Mouse (Mus musculus): ENCODE measurements at regions not wholly inside any gene's neighbourhood (a gene's known extent, or its start where the extent isn't known, plus 50 kb on each side); places are given as distances from the start of the nearest gene placed in this dataset.
"Not testable (repeated sequence)": the region's sequence is repeated elsewhere in the genome, so short reads cannot be mapped to it uniquely, and the experiment has no call there.

- Histone ChIP-seq H3K4me3 (no peak overlapping the region), H3K27me3 (no peaks in the 10 kb centered on the region), H3K9ac (no peak overlapping the region), H3K4me1 (replicated peaks) (no peaks in the 10 kb centered on the region), H3K9me3 (no peaks in the 10 kb centered on the region), H3K27ac (no peak overlapping the region), H3K36me3 (no peaks in the 10 kb centered on the region), H3K4me2 (no peak overlapping the region)
- ATAC-seq (ENCODE audit: low FRiP score), result no peak
- 81% methylated on average over 9 of the region's 9 CpGs for WGBS
These were observed 243.3 kb upstream of the Srek1ip1 start for GRCm38 (mm10) chr13:104549016-104549415.

GRCm38 (mm10) chr13:104553329-104553728 is 239.0 kb upstream of the Srek1ip1 start:
- no peak overlapping the region for H3K9ac ChIP-seq
- 91% methylated on average over 3 of the region's 3 CpGs for WGBS
- ATAC-seq (ENCODE audit: low FRiP score), result no peak

GRCm38 (mm10) chr13:104556609-104557008 is 235.7 kb upstream of the Srek1ip1 start:
- H3K9me3 ChIP-seq; H3K27ac ChIP-seq; ATAC-seq (ENCODE audit: low FRiP score); H3K4me3 ChIP-seq; H3K27me3 ChIP-seq; H3K4me2 ChIP-seq; H3K4me1 ChIP-seq (replicated peaks); H3K36me3 ChIP-seq; H3K9ac ChIP-seq: not testable (repeated sequence)
- 48% methylated on average over 7 of the region's 7 CpGs for WGBS

More at GRCm38 (mm10) chr13:104553329-104553728, 239.0 kb upstream of the Srek1ip1 start:
- Histone ChIP-seq H3K36me3 (no peaks in the 10 kb centered on the region), H3K27me3 (no peaks in the 10 kb centered on the region), H3K9me3 (no peaks in the 10 kb centered on the region), H3K4me3 (no peak overlapping the region), H3K27ac (no peak overlapping the region), H3K4me1 (replicated peaks) (no peaks in the 10 kb centered on the region), H3K4me2 (no peak overlapping the region)

GRCm38 (mm10) chr13:104559876-104560275 is 232.4 kb upstream of the Srek1ip1 start:
- H3K4me1 ChIP-seq (replicated peaks), result no peaks in the 10 kb centered on the region
- no peak overlapping the region for H3K4me3 ChIP-seq
- no peaks in the 10 kb centered on the region for H3K27me3 ChIP-seq
- WGBS, result 88% methylated on average over 5 of the region's 5 CpGs
- no peak overlapping the region for H3K27ac ChIP-seq
- no peak for ATAC-seq (ENCODE audit: low FRiP score)
- no peak overlapping the region for H3K4me2 ChIP-seq
- no peak overlapping the region for H3K9ac ChIP-seq
- H3K36me3 ChIP-seq, result no peaks in the 10 kb centered on the region
- H3K9me3 ChIP-seq, result no peaks in the 10 kb centered on the region

GRCm38 (mm10) chr13:104560500-104561114 is 231.7 kb upstream of the Srek1ip1 start:
- WGBS, result 68% methylated on average over 15 of the region's 15 CpGs
- H3K4me2 ChIP-seq, result no peak overlapping the region
- no peak for ATAC-seq (ENCODE audit: low FRiP score)

GRCm38 (mm10) chr13:104562536-104562935 is 229.7 kb upstream of the Srek1ip1 start:
- no peak overlapping the region for H3K27ac ChIP-seq
- no peaks in the 10 kb centered on the region for H3K27me3 ChIP-seq
- 57% methylated on average over 3 of the region's 3 CpGs for WGBS
- no peaks in the 10 kb centered on the region for H3K9me3 ChIP-seq
- no peak overlapping the region for H3K4me2 ChIP-seq
- H3K9ac ChIP-seq, result no peak overlapping the region
- no peak for ATAC-seq (ENCODE audit: low FRiP score)
- no peaks in the 10 kb centered on the region for H3K36me3 ChIP-seq
- H3K4me3 ChIP-seq, result no peak overlapping the region
- H3K4me1 ChIP-seq (replicated peaks), result no peaks in the 10 kb centered on the region

More at GRCm38 (mm10) chr13:104560500-104561114, 231.7 kb upstream of the Srek1ip1 start:
- no peaks in the 10 kb centered on the region for H3K4me1 ChIP-seq (replicated peaks)
- H3K36me3 ChIP-seq, result no peaks in the 10 kb centered on the region
- no peaks in the 10 kb centered on the region for H3K27me3 ChIP-seq
- H3K9me3 ChIP-seq, result no peaks in the 10 kb centered on the region
- H3K9ac ChIP-seq, result no peak overlapping the region
- no peak overlapping the region for H3K27ac ChIP-seq
- no peak overlapping the region for H3K4me3 ChIP-seq

- no peak overlapping the region for H3K9ac ChIP-seq
- no peaks in the 10 kb centered on the region for H3K27me3 ChIP-seq
- no peaks in the 10 kb centered on the region for H3K9me3 ChIP-seq
- 40% methylated on average over 2 of the region's 2 CpGs for WGBS
- H3K27ac ChIP-seq, result no peak overlapping the region
- no peaks in the 10 kb centered on the region for H3K36me3 ChIP-seq
- H3K4me2 ChIP-seq, result no peak overlapping the region
- no peak for ATAC-seq (ENCODE audit: low FRiP score)
- H3K4me3 ChIP-seq, result no peak overlapping the region
- H3K4me1 ChIP-seq (replicated peaks), result no peaks in the 10 kb centered on the region
These were observed 229.3 kb upstream of the Srek1ip1 start for GRCm38 (mm10) chr13:104563019-104563418.

GRCm38 (mm10) chr13:104563889-104564288 is 228.4 kb upstream of the Srek1ip1 start:
- no peak overlapping the region for H3K27ac ChIP-seq
- no peaks in the 10 kb centered on the region for H3K27me3 ChIP-seq
- no peak overlapping the region for H3K4me2 ChIP-seq
- no peak overlapping the region for H3K4me3 ChIP-seq
- no peak for ATAC-seq (ENCODE audit: low FRiP score)
- no peaks in the 10 kb centered on the region for H3K36me3 ChIP-seq
- WGBS, result 31% methylated on average over 7 of the region's 7 CpGs
- H3K9me3 ChIP-seq, result no peaks in the 10 kb centered on the region
- H3K4me1 ChIP-seq (replicated peaks), result no peaks in the 10 kb centered on the region
- no peak overlapping the region for H3K9ac ChIP-seq

GRCm38 (mm10) chr13:104569765-104570164 is 222.5 kb upstream of the Srek1ip1 start:
- no peak overlapping the region for H3K27ac ChIP-seq
- H3K4me1 ChIP-seq (replicated peaks), result no peaks in the 10 kb centered on the region
- WGBS, result 60% methylated on average over 6 of the region's 6 CpGs
- H3K27me3 ChIP-seq, result no peaks in the 10 kb centered on the region
- no peak overlapping the region for H3K4me3 ChIP-seq
- no peak overlapping the region for H3K4me2 ChIP-seq
- no peaks in the 10 kb centered on the region for H3K9me3 ChIP-seq
- H3K36me3 ChIP-seq, result no peaks in the 10 kb centered on the region
- no peak for ATAC-seq (ENCODE audit: low FRiP score)
- no peak overlapping the region for H3K9ac ChIP-seq

GRCm38 (mm10) chr13:104572236-104572635 is 220.0 kb upstream of the Srek1ip1 start:
- H3K9ac ChIP-seq, result no peak overlapping the region
- no peak overlapping the region for H3K4me2 ChIP-seq
- H3K27ac ChIP-seq, result no peak overlapping the region
- H3K36me3 ChIP-seq, result no peaks in the 10 kb centered on the region
- 73% methylated on average over 10 of the region's 10 CpGs for WGBS
- H3K27me3 ChIP-seq, result no peaks in the 10 kb centered on the region
- no peak for ATAC-seq (ENCODE audit: low FRiP score)
- 0 out of 2 replicates have a peak, but pooled peaks cover 4% of the 10 kb centered on the region for H3K4me1 ChIP-seq (replicated peaks)
- H3K4me3 ChIP-seq, result no peak overlapping the region
- H3K9me3 ChIP-seq, result no peaks in the 10 kb centered on the region

GRCm38 (mm10) chr13:104574396-104574795 is 217.9 kb upstream of the Srek1ip1 start:
- Histone ChIP-seq H3K4me1 (replicated peaks) (0 out of 2 replicates have a peak, but pooled peaks cover 4% of the 10 kb centered on the region), H3K27me3 (no peaks in the 10 kb centered on the region), H3K36me3 (no peaks in the 10 kb centered on the region), H3K27ac (no peak overlapping the region), H3K9ac (no peak overlapping the region), H3K4me2 (no peak overlapping the region), H3K4me3 (no peak overlapping the region), H3K9me3 (no peaks in the 10 kb centered on the region)
- no peak for ATAC-seq (ENCODE audit: low FRiP score)
- 93% methylated on average over 5 of the region's 5 CpGs for WGBS

GRCm38 (mm10) chr13:104576188-104576789 is 216.0 kb upstream of the Srek1ip1 start:
- Histone ChIP-seq H3K36me3 (no peaks in the 10 kb centered on the region), H3K9me3 (no peaks in the 10 kb centered on the region), H3K4me3 (no peak overlapping the region), H3K27me3 (no peaks in the 10 kb centered on the region), H3K9ac (no peak overlapping the region), H3K4me1 (replicated peaks) (0 out of 2 replicates have a peak, but pooled peaks cover 8% of the 10 kb centered on the region), H3K4me2 (no peak overlapping the region), H3K27ac (no peak overlapping the region)
- WGBS, result 60% methylated on average over 10 of the region's 10 CpGs
- 0 out of 2 replicates have a peak, but pooled peaks have one; percentile 32 for ATAC-seq (ENCODE audit: low FRiP score)

- Histone ChIP-seq H3K4me1 (replicated peaks) (0 out of 2 replicates have a peak, but pooled peaks cover 8% of the 10 kb centered on the region), H3K9me3 (no peaks in the 10 kb centered on the region), H3K27me3 (no peaks in the 10 kb centered on the region), H3K4me3 (no peak overlapping the region), H3K36me3 (no peaks in the 10 kb centered on the region), H3K27ac (no peak overlapping the region), H3K4me2 (no peak overlapping the region), H3K9ac (no peak overlapping the region)
- WGBS, result 57% methylated on average over 11 of the region's 11 CpGs
- ATAC-seq (ENCODE audit: low FRiP score), result no peak
These were observed 214.4 kb upstream of the Srek1ip1 start for GRCm38 (mm10) chr13:104577856-104578255.

All from hindbrain, embryonic 13.5 days (tissue).